Mouse (Mus musculus): ENCODE measurements around the gene Pbrm1. TPM values are rescaled to one million over a fixed set of nuclear protein-coding genes. Genes with fewer than 3 reads are reported as not detected.

Pbrm1 gene
- polyA plus RNA-seq, 1 experiment: 14.3 TPM

GRCm38 (mm10) chr14:31160196-31161150 lies 141.5 kb downstream of the Pbrm1 start:
- H3K79me3 ChIP-seq (ENCODE audit: low read depth): no peaks in the 10 kb centered on the region
- no peak overlapping the region for H3ac ChIP-seq (ENCODE audit: control insufficient read depth, insufficient read length, low read depth)
- no peak overlapping the region for H3K4me3 ChIP-seq (ENCODE audit: insufficient read depth, poor library complexity, severe bottlenecking)
- peaks cover 7% of the 10 kb centered on the region for H3K27me3 ChIP-seq (ENCODE audit: control insufficient read depth, insufficient read depth, insufficient read length)
- no peaks in the 10 kb centered on the region for H3K79me2 ChIP-seq (ENCODE audit: control insufficient read depth, insufficient read depth)
- no peaks in the 10 kb centered on the region for H3K36me3 ChIP-seq (ENCODE audit: control insufficient read depth, insufficient read depth)
- TF ChIP-seq MYOG (IDR thresholded peaks at IDR 0.05; ENCODE audit: control insufficient read depth, extremely low read depth, insufficient read length) (no peak), USF1 (IDR thresholded peaks at IDR 0.05; ENCODE audit: low read depth) (no peak), MAX (IDR thresholded peaks at IDR 0.05) (no peak)

- no peaks in the 10 kb centered on the region for H3K79me2 ChIP-seq (ENCODE audit: control insufficient read depth, insufficient read depth)
Observed at GRCm38 (mm10) chr14:31161191-31161590, 142.3 kb downstream of the Pbrm1 start.

GRCm38 (mm10) chr14:31161638-31162037 lies 142.7 kb downstream of the Pbrm1 start:
- no peaks in the 10 kb centered on the region for H3K79me2 ChIP-seq (ENCODE audit: control insufficient read depth, insufficient read depth)
- H3K27me3 ChIP-seq (ENCODE audit: control insufficient read depth, insufficient read depth, insufficient read length): peaks cover 7% of the 10 kb centered on the region
- no peak overlapping the region for H3K4me3 ChIP-seq (ENCODE audit: insufficient read depth, poor library complexity, severe bottlenecking)
- H3ac ChIP-seq (ENCODE audit: control insufficient read depth, insufficient read length, low read depth): no peak overlapping the region
- TF ChIP-seq MYOG (IDR thresholded peaks at IDR 0.05; ENCODE audit: control insufficient read depth, extremely low read depth, insufficient read length) (no peak), FOSL1 (IDR thresholded peaks at IDR 0.05; ENCODE audit: insufficient read depth, low read length, poor library complexity, severe bottlenecking) (no peak), USF1 (IDR thresholded peaks at IDR 0.05; ENCODE audit: low read depth) (no peak), MYOD1 (IDR thresholded peaks at IDR 0.05; ENCODE audit: control insufficient read depth, insufficient read length, low read depth) (no peak), CTCF (IDR thresholded peaks at IDR 0.05; ENCODE audit: control insufficient read depth, insufficient read depth, insufficient read length) (no peak), CEBPB (IDR thresholded peaks at IDR 0.05; ENCODE audit: low read depth) (no peak), MAX (IDR thresholded peaks at IDR 0.05) (no peak)
- no peaks in the 10 kb centered on the region for H3K79me3 ChIP-seq (ENCODE audit: low read depth)
- no peaks in the 10 kb centered on the region for H3K36me3 ChIP-seq (ENCODE audit: control insufficient read depth, insufficient read depth)

More at GRCm38 (mm10) chr14:31161191-31161590, 142.3 kb downstream of the Pbrm1 start:
- peaks cover 7% of the 10 kb centered on the region for H3K27me3 ChIP-seq (ENCODE audit: control insufficient read depth, insufficient read depth, insufficient read length)
- no peak overlapping the region for H3K4me3 ChIP-seq (ENCODE audit: insufficient read depth, poor library complexity, severe bottlenecking)
- no peaks in the 10 kb centered on the region for H3K79me3 ChIP-seq (ENCODE audit: low read depth)
- no peak overlapping the region for H3ac ChIP-seq (ENCODE audit: control insufficient read depth, insufficient read length, low read depth)
- TF ChIP-seq FOSL1 (IDR thresholded peaks at IDR 0.05; ENCODE audit: insufficient read depth, low read length, poor library complexity, severe bottlenecking) (no peak), MYOD1 (IDR thresholded peaks at IDR 0.05; ENCODE audit: control insufficient read depth, insufficient read length, low read depth) (no peak)
- no peaks in the 10 kb centered on the region for H3K36me3 ChIP-seq (ENCODE audit: control insufficient read depth, insufficient read depth)

GRCm38 (mm10) chr14:31164067-31164466 lies 145.1 kb downstream of the Pbrm1 start:
- no peaks in the 10 kb centered on the region for H3K79me3 ChIP-seq (ENCODE audit: low read depth)
- no peak for TF ChIP-seq MYOD1 (IDR thresholded peaks at IDR 0.05; ENCODE audit: control insufficient read depth, insufficient read length, low read depth)
- TF ChIP-seq MAX (IDR thresholded peaks at IDR 0.05): no peak
- TF ChIP-seq USF1 (IDR thresholded peaks at IDR 0.05; ENCODE audit: low read depth): no peak
- TF ChIP-seq FOSL1 (IDR thresholded peaks at IDR 0.05; ENCODE audit: insufficient read depth, low read length, poor library complexity, severe bottlenecking): no peak
- TF ChIP-seq CTCF (IDR thresholded peaks at IDR 0.05; ENCODE audit: control insufficient read depth, insufficient read depth, insufficient read length): no peak
- no peak for TF ChIP-seq MYOG (IDR thresholded peaks at IDR 0.05; ENCODE audit: control insufficient read depth, extremely low read depth, insufficient read length)
- TF ChIP-seq CEBPB (IDR thresholded peaks at IDR 0.05; ENCODE audit: low read depth): no peak
- H3K27me3 ChIP-seq (ENCODE audit: control insufficient read depth, insufficient read depth, insufficient read length): no peaks in the 10 kb centered on the region
- no peak overlapping the region for H3K4me3 ChIP-seq (ENCODE audit: insufficient read depth, poor library complexity, severe bottlenecking)
- no peak overlapping the region for H3ac ChIP-seq (ENCODE audit: control insufficient read depth, insufficient read length, low read depth)
- no peaks in the 10 kb centered on the region for H3K79me2 ChIP-seq (ENCODE audit: control insufficient read depth, insufficient read depth)
- H3K36me3 ChIP-seq (ENCODE audit: control insufficient read depth, insufficient read depth): no peaks in the 10 kb centered on the region

- TF ChIP-seq CTCF (IDR thresholded peaks at IDR 0.05; ENCODE audit: control insufficient read depth, insufficient read depth, insufficient read length): no peak
- TF ChIP-seq MYOD1 (IDR thresholded peaks at IDR 0.05; ENCODE audit: control insufficient read depth, insufficient read length, low read depth): no peak
- TF ChIP-seq FOSL1 (IDR thresholded peaks at IDR 0.05; ENCODE audit: insufficient read depth, low read length, poor library complexity, severe bottlenecking): no peak
- no peak for TF ChIP-seq MAX (IDR thresholded peaks at IDR 0.05)
- no peak for TF ChIP-seq USF1 (IDR thresholded peaks at IDR 0.05; ENCODE audit: low read depth)
- no peak for TF ChIP-seq MYOG (IDR thresholded peaks at IDR 0.05; ENCODE audit: control insufficient read depth, extremely low read depth, insufficient read length)
- no peak for TF ChIP-seq CEBPB (IDR thresholded peaks at IDR 0.05; ENCODE audit: low read depth)
- Histone ChIP-seq H3K27me3 (ENCODE audit: control insufficient read depth, insufficient read depth, insufficient read length) (no peaks in the 10 kb centered on the region), H3K79me3 (ENCODE audit: low read depth) (no peaks in the 10 kb centered on the region), H3ac (ENCODE audit: control insufficient read depth, insufficient read length, low read depth) (no peak overlapping the region), H3K36me3 (ENCODE audit: control insufficient read depth, insufficient read depth) (no peaks in the 10 kb centered on the region), H3K4me3 (ENCODE audit: insufficient read depth, poor library complexity, severe bottlenecking) (no peak overlapping the region), H3K79me2 (ENCODE audit: control insufficient read depth, insufficient read depth) (no peaks in the 10 kb centered on the region)
Observed at GRCm38 (mm10) chr14:31165010-31165409, 146.1 kb downstream of the Pbrm1 start.

- TF ChIP-seq USF1 (IDR thresholded peaks at IDR 0.05; ENCODE audit: low read depth) (no peak), FOSL1 (IDR thresholded peaks at IDR 0.05; ENCODE audit: insufficient read depth, low read length, poor library complexity, severe bottlenecking) (no peak), CTCF (IDR thresholded peaks at IDR 0.05; ENCODE audit: control insufficient read depth, insufficient read depth, insufficient read length) (no peak), MYOG (IDR thresholded peaks at IDR 0.05; ENCODE audit: control insufficient read depth, extremely low read depth, insufficient read length) (no peak), MAX (IDR thresholded peaks at IDR 0.05) (no peak), CEBPB (IDR thresholded peaks at IDR 0.05; ENCODE audit: low read depth) (no peak), MYOD1 (IDR thresholded peaks at IDR 0.05; ENCODE audit: control insufficient read depth, insufficient read length, low read depth) (no peak)
- Histone ChIP-seq H3K79me2 (ENCODE audit: control insufficient read depth, insufficient read depth) (no peaks in the 10 kb centered on the region), H3K4me3 (ENCODE audit: insufficient read depth, poor library complexity, severe bottlenecking) (no peak overlapping the region), H3K36me3 (ENCODE audit: control insufficient read depth, insufficient read depth) (no peaks in the 10 kb centered on the region), H3ac (ENCODE audit: control insufficient read depth, insufficient read length, low read depth) (no peak overlapping the region), H3K79me3 (ENCODE audit: low read depth) (no peaks in the 10 kb centered on the region), H3K27me3 (ENCODE audit: control insufficient read depth, insufficient read depth, insufficient read length) (no peaks in the 10 kb centered on the region)
Observed at GRCm38 (mm10) chr14:31165458-31165857, 146.5 kb downstream of the Pbrm1 start.
